Mouse (Mus musculus) G1E-ER4 (cell line): ENCODE results near the gene Stra6l. TPM values are rescaled to one million over a fixed set of nuclear protein-coding genes. Genes with fewer than 3 reads are reported as not detected.

Experiments used
- GATA1 ChIP-seq: IDR thresholded peaks from one replicate; pipeline ENCODE4 v1.8.0; 2012; ENCODE audit warnings: low read length, inconsistent platforms
- polyA plus RNA-seq: library from polyadenylated mRNA; stranded (reverse); fragments of >175 nt; gene quantifications from 2 replicates; pipeline ENCODE4 v1.2.3, GENCODE M21; 2012

Gene Stra6l
- polyA plus RNA-seq, 1 experiment = not detected

DNA sequence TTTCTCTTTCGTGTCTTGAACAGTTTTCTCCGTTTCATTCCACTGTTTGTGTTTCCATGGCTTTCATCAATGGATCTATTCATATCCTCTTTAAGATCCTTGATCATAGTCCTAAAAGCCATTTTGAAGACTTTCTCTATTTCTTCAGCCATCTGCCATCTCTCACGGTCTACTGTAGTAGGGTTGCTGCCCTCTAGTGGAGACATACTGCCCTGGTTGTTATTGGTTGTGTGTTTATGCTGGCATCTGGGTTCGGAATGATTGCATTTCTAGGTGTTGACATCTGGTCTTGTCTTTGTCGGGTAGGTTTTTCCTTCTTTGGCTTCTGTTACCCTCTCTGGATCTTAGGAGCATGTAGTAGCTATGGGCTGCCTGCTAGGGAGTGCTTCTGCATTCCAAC, 30.5 kb downstream of the Stra6l start:
- TF ChIP-seq GATA1 = no peak

DNA sequence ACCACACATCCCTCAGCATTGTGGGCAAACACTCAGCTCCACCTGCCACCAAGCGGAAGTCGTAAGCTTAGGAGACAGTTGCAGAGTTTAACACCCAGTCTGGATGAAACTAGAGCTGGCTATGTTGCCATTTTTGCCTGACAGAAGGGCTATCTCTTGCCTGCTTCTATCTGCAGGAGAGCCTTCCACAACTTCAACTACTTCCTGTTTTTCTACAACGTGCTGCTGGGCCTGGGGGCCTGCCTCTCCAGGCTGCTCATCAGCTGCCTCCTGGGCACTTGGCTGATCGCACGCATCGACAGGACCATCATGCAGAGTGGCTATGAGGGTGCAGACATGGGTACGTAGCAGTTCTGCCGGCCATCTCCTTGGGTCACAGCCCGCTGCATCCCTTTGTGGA, 34.1 kb downstream of the Stra6l start:
- TF ChIP-seq GATA1 = no peak

DNA sequence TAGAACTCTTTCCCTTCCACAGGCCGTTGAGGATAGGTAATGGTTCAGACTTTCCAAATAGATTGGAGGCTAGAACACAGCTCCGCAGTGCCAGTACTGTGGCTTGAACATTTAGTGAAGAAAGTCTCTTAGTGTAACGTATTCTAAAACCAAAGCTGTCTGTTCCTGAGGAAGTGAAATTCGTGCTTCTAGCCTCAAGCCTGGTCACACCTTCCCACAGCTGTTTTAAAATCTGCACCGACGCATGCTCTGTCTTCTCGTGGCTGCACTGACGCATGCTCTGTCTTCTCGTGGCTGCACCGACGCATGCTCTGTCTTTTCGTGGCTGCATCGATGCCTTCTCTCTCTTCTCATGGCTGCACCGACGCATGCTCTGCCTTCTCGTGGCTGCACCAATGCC, 34.8 kb downstream of the Stra6l start:
- TF ChIP-seq GATA1 = no peak

DNA sequence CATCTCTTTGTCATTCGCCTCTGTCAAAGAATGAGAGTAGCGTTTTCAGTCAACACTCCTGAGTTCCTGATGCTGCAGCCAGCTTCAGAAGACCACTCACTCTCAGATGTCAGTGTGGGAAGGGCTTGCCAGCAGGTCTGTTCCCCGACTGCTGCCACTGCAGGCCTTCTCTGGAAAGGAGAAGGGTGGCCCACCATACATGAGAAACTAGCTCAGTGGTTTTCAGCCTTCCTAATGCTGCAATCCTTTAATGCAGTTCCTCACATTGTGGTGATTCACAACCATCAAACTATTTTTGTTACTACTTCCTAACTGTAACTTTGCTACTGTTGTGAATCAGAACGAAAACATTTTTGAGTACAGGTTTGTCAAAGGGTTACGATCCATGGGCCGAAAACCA, 41.0 kb downstream of the Stra6l start:
- no peak for TF ChIP-seq GATA1

DNA sequence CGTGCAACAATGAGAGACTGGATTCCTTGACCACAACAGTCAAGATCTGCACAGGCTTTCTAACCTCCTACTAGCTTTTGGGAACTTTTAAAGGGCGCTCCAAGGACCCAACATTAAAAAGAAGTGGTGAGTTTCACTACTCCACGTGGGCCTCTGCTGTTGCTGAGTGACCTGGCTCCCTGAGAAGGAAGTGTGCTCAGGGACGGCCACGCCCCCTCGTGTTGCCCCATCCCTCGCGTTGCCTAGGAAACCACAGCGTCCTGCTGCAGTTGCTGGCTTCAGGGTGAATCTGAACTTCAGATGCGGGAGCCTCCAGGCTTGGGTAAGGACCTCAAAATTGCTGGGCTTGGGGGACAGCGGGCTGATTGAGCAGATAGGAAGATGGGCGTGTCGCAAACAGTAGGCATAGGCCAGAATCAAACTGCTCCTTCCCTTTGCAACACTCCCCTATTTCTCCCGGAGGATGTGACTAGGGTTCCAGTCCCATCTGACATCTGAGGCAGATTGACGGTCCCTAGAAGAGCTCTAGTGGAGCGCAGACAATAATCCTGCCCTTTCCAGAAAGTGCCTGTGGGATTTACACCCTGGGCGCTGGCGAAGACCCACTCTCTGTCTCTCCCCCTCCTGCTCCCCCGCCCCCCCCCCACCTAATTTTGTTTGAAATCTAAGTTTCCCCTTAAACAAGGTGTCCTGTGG, 41.8 kb downstream of the Stra6l start, which contains the start of gene Ccdc180:
Gene Ccdc180, plus strand, starts transcription at position 238 of the 696 bp plus-strand sequence.
- no peak for TF ChIP-seq GATA1

DNA sequence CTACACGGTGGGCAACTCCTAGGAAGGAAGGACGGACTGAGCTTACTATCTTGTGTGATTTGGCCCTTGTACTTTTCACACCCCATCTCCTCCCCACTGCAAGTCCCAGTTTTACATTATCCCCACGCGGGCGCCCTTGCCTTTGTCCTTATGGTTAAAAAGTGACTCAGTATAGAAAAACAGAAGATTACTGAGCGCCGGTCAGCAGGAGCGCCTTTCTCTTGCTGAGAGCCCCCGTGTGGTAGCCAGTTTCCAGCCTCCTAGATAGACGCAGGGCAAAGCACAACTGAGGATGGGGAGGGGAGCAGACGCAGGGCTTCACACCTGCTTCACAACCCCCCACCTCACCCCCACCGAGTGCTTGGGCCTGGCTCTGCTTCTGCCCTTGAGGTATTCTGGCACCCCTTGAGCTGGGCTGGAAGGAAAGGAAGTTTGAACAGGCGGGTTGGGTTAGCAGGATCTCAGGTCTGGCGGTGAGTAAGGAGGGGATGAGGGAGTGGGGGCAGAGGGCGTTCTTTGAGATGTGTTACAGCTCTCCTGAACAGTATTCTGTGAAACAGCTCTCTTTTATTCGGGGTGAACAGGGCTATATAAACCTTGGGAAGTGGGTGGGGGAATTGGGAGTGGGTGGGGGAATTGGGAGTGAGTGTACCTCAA, 48.1 kb downstream of the Stra6l start:
- TF ChIP-seq GATA1 = no peak

DNA sequence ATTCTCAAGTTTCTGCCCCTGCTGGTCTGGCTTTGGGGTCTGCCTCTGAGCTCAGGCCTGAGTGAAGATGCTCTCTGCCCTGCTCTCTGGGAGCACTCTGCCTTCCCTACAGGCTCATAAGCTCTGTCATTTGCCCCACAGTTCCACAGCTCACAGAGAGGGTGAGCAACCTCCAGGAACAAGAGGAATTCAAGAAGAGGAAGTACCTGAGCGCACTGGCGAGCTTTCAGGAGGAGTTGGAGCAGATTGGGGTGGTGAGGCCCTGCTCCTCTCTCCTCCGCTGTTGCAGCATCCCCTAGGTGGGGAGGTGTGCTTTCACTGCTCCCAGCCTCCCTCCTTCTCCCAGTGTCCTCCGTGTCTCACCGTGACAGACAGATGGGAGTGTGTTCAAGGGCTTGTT, 49.9 kb downstream of the Stra6l start:
- no peak for TF ChIP-seq GATA1

DNA sequence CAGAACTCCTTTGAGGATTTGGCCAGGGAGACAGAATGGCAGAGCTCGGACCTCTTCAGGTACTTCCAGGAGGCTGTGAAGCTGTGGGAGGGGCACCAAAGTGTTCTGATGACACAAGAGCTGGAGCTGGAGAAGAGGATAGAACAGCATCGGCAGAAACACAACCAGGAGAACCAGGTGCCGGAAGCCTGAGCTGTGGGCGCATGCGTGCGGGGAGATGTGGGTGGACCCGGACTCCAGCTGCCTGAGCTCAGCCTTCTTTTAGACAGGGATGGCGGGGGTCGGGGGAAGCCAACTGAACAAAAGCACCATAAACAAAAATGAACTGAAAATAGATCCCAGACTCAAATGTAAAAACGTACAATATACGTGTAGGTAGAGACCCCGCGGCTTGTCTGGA, 60.8 kb downstream of the Stra6l start:
- no peak for TF ChIP-seq GATA1

DNA sequence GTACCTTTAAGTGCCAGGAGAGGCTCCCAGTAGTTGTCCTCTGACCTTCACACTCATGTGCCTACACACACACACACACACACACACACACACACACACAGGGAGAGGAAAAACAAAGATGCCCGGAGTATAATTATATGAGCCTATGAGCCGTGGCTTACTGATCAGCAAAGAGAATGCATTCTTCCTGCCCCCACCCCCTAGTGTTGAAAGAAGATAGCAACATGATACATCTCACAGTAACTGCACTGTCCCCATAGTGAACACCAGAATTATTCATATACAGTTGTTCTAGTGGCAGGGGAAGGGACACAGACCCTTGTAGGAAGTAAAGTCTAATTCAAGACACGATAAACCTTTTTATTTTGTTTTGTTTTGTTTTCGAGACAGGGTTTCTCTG, 61.5 kb downstream of the Stra6l start:
- no peak for TF ChIP-seq GATA1

DNA sequence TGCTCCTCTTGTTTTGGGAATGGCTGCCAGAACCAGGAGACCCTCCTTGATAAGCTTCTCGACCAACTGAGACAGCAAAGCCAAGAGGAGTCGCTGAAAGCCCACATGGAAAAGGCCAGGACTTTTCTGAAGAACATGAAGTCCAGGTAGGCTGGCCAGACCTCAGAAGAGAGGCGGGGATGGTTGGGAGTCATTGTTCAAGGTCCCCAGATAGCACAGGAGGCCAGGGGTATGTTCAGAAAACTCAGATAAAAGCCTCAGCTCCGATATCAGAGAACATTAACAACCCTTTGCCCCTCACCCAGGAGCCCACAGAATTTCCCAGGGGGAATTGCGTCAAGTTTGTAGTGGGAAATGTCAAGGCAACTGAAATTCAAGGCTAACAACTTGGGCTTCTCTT, 62.8 kb downstream of the Stra6l start:
- no peak for TF ChIP-seq GATA1

DNA sequence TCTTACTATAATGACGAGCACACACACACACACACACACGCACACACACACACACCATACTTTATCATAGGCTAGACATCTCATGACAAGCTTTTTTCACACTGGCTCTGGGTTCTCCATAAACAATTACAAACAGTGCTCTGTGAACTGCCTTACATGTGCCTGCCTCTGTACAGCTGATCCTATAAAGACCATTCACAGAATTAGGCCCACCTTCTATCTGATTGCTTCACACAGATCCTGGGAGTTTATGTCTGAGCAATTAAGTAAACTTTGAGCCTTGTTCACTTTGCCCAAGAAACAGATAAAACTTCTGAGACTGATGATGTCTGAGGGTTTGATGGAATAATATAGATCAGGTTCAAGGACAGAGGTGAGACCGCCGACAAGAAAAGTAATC, 63.4 kb downstream of the Stra6l start:
- no peak for TF ChIP-seq GATA1

DNA sequence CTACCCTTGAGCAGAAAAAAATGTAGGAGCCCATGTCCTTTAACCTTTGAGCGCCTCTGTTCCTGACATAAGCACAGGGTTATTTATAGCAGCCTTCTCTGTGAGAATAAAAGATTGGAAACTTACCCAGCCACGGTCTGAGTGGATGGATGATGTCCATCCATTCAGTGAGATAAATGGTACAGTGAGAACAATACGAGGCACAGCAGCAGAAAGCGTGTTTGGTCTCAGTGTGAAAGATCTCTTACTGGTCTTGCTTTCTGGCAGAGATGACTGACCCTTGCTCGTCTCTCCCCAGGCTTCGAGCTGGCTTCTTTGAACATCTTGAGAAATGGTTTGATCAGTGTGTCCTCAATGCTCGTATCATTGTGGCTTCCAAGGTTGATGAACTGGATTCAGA, 68.6 kb downstream of the Stra6l start:
- no peak for TF ChIP-seq GATA1

DNA sequence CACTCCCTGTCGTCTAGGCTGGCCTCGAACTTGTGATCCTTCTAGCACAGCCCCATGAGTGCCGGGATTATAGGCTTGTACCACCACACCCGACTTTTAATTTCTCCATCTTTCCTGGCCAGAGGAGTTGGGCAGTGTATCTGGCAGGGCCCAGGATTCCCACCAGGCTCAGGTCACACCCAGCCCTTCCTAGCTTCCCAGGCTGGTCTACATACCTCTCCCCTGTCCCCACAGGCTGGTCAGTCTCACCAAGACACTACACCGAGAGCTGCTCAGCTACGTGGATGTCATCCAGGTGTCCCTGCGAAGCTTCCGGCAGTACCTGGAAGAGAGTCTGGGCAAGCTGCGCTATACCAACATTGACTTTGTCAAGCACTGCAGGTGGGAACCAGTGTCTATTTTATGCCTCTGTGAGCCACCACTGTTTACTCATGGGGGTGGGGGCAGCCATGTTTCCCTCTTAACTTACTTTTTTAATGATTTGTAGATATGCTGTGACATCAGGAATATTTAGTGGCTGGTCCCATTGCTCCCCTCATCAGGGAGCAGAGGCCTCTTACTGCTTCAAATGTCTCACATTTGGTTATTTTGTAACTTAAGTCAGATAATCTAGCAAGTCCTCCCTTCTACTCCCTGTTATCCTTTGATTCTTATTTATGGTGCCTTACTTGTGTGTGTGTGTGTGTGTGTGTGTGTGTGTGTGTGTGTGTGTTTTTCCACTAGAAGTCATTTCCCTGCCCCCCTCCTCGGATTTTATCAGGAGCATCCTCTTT, 73.4 kb downstream of the Stra6l start:
- no peak for TF ChIP-seq GATA1

DNA sequence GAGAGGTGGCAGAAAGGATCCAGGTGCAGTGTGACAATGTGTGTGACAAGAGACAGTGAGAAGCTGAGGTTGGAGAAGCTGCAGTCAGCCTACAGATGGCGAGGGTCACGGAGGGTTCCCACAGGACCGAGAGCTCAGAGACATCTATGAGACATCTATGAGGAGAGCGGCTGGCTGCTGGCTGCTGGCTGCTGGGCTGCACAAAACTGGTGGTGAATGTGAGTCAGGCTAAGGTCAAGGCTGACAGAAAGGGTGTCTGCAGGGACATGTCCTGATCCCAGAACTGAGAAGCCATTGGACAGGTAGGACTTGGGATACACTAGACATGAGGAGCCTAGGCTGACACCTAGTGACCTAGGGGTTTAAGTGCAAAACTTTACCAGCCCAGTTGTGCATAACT, 75.5 kb downstream of the Stra6l start:
- TF ChIP-seq GATA1 = no peak

DNA sequence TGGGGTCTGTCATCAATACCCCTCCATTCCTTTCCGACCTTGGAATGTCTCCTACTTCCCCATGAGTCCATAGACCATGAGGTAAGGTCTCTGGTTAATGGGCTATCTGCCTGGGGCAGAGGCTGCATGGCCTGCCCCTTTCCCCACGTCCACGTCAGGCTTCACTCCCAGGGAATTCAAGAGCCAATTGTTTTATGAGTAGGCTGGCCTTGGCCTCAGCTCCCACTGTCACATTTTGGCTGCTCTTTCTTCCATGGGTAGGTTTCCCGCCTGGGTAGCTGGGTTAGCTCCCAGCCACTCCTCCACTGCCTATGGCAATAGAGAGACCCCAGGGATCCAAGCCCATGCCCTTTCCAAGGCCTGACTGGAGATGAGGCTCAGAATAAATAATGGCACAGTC, 80.1 kb downstream of the Stra6l start:
- no peak for TF ChIP-seq GATA1

Other genes with a start within 250 kb of the Stra6l start
- gene Aldh1b1, start 49.6 kb upstream of the Stra6l start, polyA plus RNA-seq = not detected in 2 replicates
- gene Igfbpl1, start 21.7 kb upstream of the Stra6l start, polyA plus RNA-seq = not detected in 2 replicates
- gene Ccdc180, start 41.6 kb downstream of the Stra6l start, polyA plus RNA-seq = not detected in 2 replicates
- gene Tdrd7, start 116.7 kb downstream of the Stra6l start, polyA plus RNA-seq = 0.24 and 0.26 TPM in 2 replicates
- 1.5 and 2.1 TPM in 2 replicates for gene Tmod1, start 190.3 kb downstream of the Stra6l start, polyA plus RNA-seq